Mouse (Mus musculus): ENCODE measurements around the gene Eif5. TPM values are rescaled to one million over a fixed set of nuclear protein-coding genes. Genes with fewer than 3 reads are reported as not detected.

The Eif5 gene
- 25.8 and 55.8 TPM in 2 replicates for polyA plus RNA-seq (2012; rRNA removed)

GRCm38 (mm10) chr12:111537796-111538291, at the start of gene Eif5:
TSS of gene Eif5 (plus strand) at chr12:111538016.
- Histone ChIP-seq H3K27me3 (ENCODE audit: control insufficient read depth, insufficient read depth, low read length) (no peaks in the 10 kb centered on the region), H3K4me3 (ENCODE audit: low read depth, low read length) (peak within 1 kb of the TSS; percentile 84), H3K4me1 (ENCODE audit: control insufficient read depth, insufficient read depth, insufficient read length, low read length) (peaks cover 2% of the 10 kb centered on the region; the same call in 1 of the 2 replicates), H3K27ac (ENCODE audit: insufficient read depth, low read depth, low read length) (peak within 1 kb of the TSS; percentile 74), H3K36me3 (ENCODE audit: control insufficient read depth, insufficient read depth, low read length) (peaks cover 31% of the 10 kb centered on the region)
- TF ChIP-seq POLR2A (IDR thresholded peaks at IDR 0.05; ENCODE audit: low read depth, low read length): peak; percentile 73
- no peak for TF ChIP-seq CTCF (IDR thresholded peaks at IDR 0.05; ENCODE audit: extremely low read depth, insufficient read length, insufficient replicate concordance, low read depth, low read length)
- under 1% methylated on average over 47 of the region's 47 CpGs for WGBS

- 47% methylated on average over 11 of the region's 11 CpGs for WGBS
- Histone ChIP-seq H3K4me3 (ENCODE audit: low read depth, low read length) (no peak overlapping the region), H3K36me3 (ENCODE audit: control insufficient read depth, insufficient read depth, low read length) (no peaks in the 10 kb centered on the region), H3K27me3 (ENCODE audit: control insufficient read depth, insufficient read depth, low read length) (peaks cover 39% of the 10 kb centered on the region), H3K27ac (ENCODE audit: insufficient read depth, low read depth, low read length) (no peak overlapping the region), H3K4me1 (ENCODE audit: control insufficient read depth, insufficient read depth, insufficient read length, low read length) (peaks cover 5% of the 10 kb centered on the region)
- no peak for TF ChIP-seq POLR2A (IDR thresholded peaks at IDR 0.05; ENCODE audit: low read depth, low read length)
- no peak for TF ChIP-seq CTCF (IDR thresholded peaks at IDR 0.05; ENCODE audit: extremely low read depth, insufficient read length, insufficient replicate concordance, low read depth, low read length)
Measured at GRCm38 (mm10) chr12:111489261-111489865, 48.5 kb upstream of the Eif5 start.

GRCm38 (mm10) chr12:111494931-111495330, 42.9 kb upstream of the Eif5 start:
- WGBS: 63% methylated on average over 4 of the region's 4 CpGs
- TF ChIP-seq CTCF (IDR thresholded peaks at IDR 0.05; ENCODE audit: extremely low read depth, insufficient read length, insufficient replicate concordance, low read depth, low read length) (no peak), POLR2A (IDR thresholded peaks at IDR 0.05; ENCODE audit: low read depth, low read length) (no peak)
- Histone ChIP-seq H3K27ac (ENCODE audit: insufficient read depth, low read depth, low read length) (no peak overlapping the region), H3K4me3 (ENCODE audit: low read depth, low read length) (no peak overlapping the region), H3K4me1 (ENCODE audit: control insufficient read depth, insufficient read depth, insufficient read length, low read length) (no peaks in the 10 kb centered on the region), H3K27me3 (ENCODE audit: control insufficient read depth, insufficient read depth, low read length) (peaks cover 2% of the 10 kb centered on the region), H3K36me3 (ENCODE audit: control insufficient read depth, insufficient read depth, low read length) (no peaks in the 10 kb centered on the region)

GRCm38 (mm10) chr12:111497076-111497475, 40.7 kb upstream of the Eif5 start:
- TF ChIP-seq POLR2A (IDR thresholded peaks at IDR 0.05; ENCODE audit: low read depth, low read length) (no peak), CTCF (IDR thresholded peaks at IDR 0.05; ENCODE audit: extremely low read depth, insufficient read length, insufficient replicate concordance, low read depth, low read length) (peak; percentile 49; the same call in 1 of the 2 replicates)
- no peak overlapping the region for H3K4me3 ChIP-seq (ENCODE audit: low read depth, low read length)
- no peak overlapping the region for H3K27ac ChIP-seq (ENCODE audit: insufficient read depth, low read depth, low read length)
- H3K36me3 ChIP-seq (ENCODE audit: control insufficient read depth, insufficient read depth, low read length): no peaks in the 10 kb centered on the region
- no peaks in the 10 kb centered on the region for H3K4me1 ChIP-seq (ENCODE audit: control insufficient read depth, insufficient read depth, insufficient read length, low read length)
- 50% methylated on average over 2 of the region's 2 CpGs for WGBS
- H3K27me3 ChIP-seq (ENCODE audit: control insufficient read depth, insufficient read depth, low read length): peaks cover 2% of the 10 kb centered on the region; the same call in 1 of the 2 replicates

- 60% methylated on average over 5 of the region's 5 CpGs for WGBS
- TF ChIP-seq CTCF (IDR thresholded peaks at IDR 0.05; ENCODE audit: extremely low read depth, insufficient read length, insufficient replicate concordance, low read depth, low read length) (no peak), POLR2A (IDR thresholded peaks at IDR 0.05; ENCODE audit: low read depth, low read length) (no peak)
Measured at GRCm38 (mm10) chr12:111499617-111500016, 38.2 kb upstream of the Eif5 start.

GRCm38 (mm10) chr12:111500725-111501124, 37.1 kb upstream of the Eif5 start:
- 39% methylated on average over 5 of the region's 5 CpGs for WGBS

More at GRCm38 (mm10) chr12:111499617-111500016, 38.2 kb upstream of the Eif5 start:
- H3K27me3 ChIP-seq (ENCODE audit: control insufficient read depth, insufficient read depth, low read length): no peaks in the 10 kb centered on the region
- H3K27ac ChIP-seq (ENCODE audit: insufficient read depth, low read depth, low read length): no peak overlapping the region
- H3K4me1 ChIP-seq (ENCODE audit: control insufficient read depth, insufficient read depth, insufficient read length, low read length): no peaks in the 10 kb centered on the region
- H3K4me3 ChIP-seq (ENCODE audit: low read depth, low read length): no peak overlapping the region
- no peaks in the 10 kb centered on the region for H3K36me3 ChIP-seq (ENCODE audit: control insufficient read depth, insufficient read depth, low read length)

GRCm38 (mm10) chr12:111503063-111503567, 34.7 kb upstream of the Eif5 start:
- TF ChIP-seq CTCF (IDR thresholded peaks at IDR 0.05; ENCODE audit: extremely low read depth, insufficient read length, insufficient replicate concordance, low read depth, low read length): no peak
- TF ChIP-seq POLR2A (IDR thresholded peaks at IDR 0.05; ENCODE audit: low read depth, low read length): no peak
- Histone ChIP-seq H3K27me3 (ENCODE audit: control insufficient read depth, insufficient read depth, low read length) (no peaks in the 10 kb centered on the region), H3K4me1 (ENCODE audit: control insufficient read depth, insufficient read depth, insufficient read length, low read length) (no peaks in the 10 kb centered on the region), H3K36me3 (ENCODE audit: control insufficient read depth, insufficient read depth, low read length) (no peaks in the 10 kb centered on the region), H3K4me3 (ENCODE audit: low read depth, low read length) (no peak overlapping the region), H3K27ac (ENCODE audit: insufficient read depth, low read depth, low read length) (no peak overlapping the region)
- 64% methylated on average over 12 of the region's 12 CpGs for WGBS

More at GRCm38 (mm10) chr12:111500725-111501124, 37.1 kb upstream of the Eif5 start:
- no peaks in the 10 kb centered on the region for H3K36me3 ChIP-seq (ENCODE audit: control insufficient read depth, insufficient read depth, low read length)
- TF ChIP-seq POLR2A (IDR thresholded peaks at IDR 0.05; ENCODE audit: low read depth, low read length) (no peak), CTCF (IDR thresholded peaks at IDR 0.05; ENCODE audit: extremely low read depth, insufficient read length, insufficient replicate concordance, low read depth, low read length) (no peak)
- no peaks in the 10 kb centered on the region for H3K27me3 ChIP-seq (ENCODE audit: control insufficient read depth, insufficient read depth, low read length)
- H3K4me3 ChIP-seq (ENCODE audit: low read depth, low read length): no peak overlapping the region
- no peaks in the 10 kb centered on the region for H3K4me1 ChIP-seq (ENCODE audit: control insufficient read depth, insufficient read depth, insufficient read length, low read length)
- no peak overlapping the region for H3K27ac ChIP-seq (ENCODE audit: insufficient read depth, low read depth, low read length)
